Comparison of ENCODE assay signal across 8 mouse cellular contexts in genomic region chr1:181888801-181889200, GRCm38 (mm10). TPM values are rescaled to one million over a fixed set of nuclear protein-coding genes. Genes with fewer than 3 reads are reported as not detected.
A peak's percentile ranks its signal among the peaks of the same experiment; 100 is the strongest.
DNase-seq lines count a peak whose midpoint lies in the region; ATAC-seq lines count a peak whose summit lies in the region.

No protein-coding gene starts in this region.

- no peak overlapping the region for H3K4me3 ChIP-seq in hindbrain, embryonic 15.5 days

- peak; percentile 93 for DNase-seq in NIH3T3 (ENCODE audit: low read depth)
- DNase-seq in cerebellum, postnatal 14 days: peak; percentile 96
- peak; percentile 94 to 96 for DNase-seq in frontal cortex, postnatal 36 days (ENCODE audit: low spot score in 2 of 2)
- peak; percentile 91 to 92 for DNase-seq in layer of hippocampus, postnatal 36 days
- peak; percentile 88 for DNase-seq in lung, postnatal 25 days (ENCODE audit: low spot score)
- DNase-seq in retina, embryonic 14.5 days (ENCODE audit: low spot score): peak; percentile 94
- DNase-seq in thymus, postnatal 36 days: peak; percentile 83 to 89

- no peak overlapping the region for H3K9ac ChIP-seq in hindbrain, embryonic 15.5 days

- H3K27me3 ChIP-seq in hindbrain, embryonic 15.5 days: no peaks in the 10 kb centered on the region

- no peak overlapping the region for H3K27ac ChIP-seq in hindbrain, embryonic 15.5 days (replicated peaks)

- H3K4me1 ChIP-seq in hindbrain, embryonic 15.5 days (replicated peaks): peaks cover 4% of the 10 kb centered on the region; the same call in 1 of the 2 replicates

- peak; percentile 79 for ATAC-seq in hindbrain, embryonic 15.5 days (ENCODE audit: low FRiP score, low read depth)

- no peaks in the 10 kb centered on the region for H3K36me3 ChIP-seq in hindbrain, embryonic 15.5 days

- WGBS in hindbrain, embryonic 15.5 days: 11% methylated on average over 11 of the region's 11 CpGs

- no peaks in the 10 kb centered on the region for H3K9me3 ChIP-seq in hindbrain, embryonic 15.5 days

- H3K4me2 ChIP-seq in hindbrain, embryonic 15.5 days: no peak overlapping the region

RNA-seq across cellular contexts. Expression of gene Lbr, which starts 46.0 kb away (rescaled TPM):
- 29.3 and 33.9 TPM in 2 replicates for polyA plus RNA-seq in hindbrain, embryonic 15.5 days (2015; fragmentation: Nextera tagmentation; extraction: Ambion mirVana)
- 10 to 100 TPM; 10.3 to 18.0 TPM for total RNA-seq in layer of hippocampus, postnatal 36 days (2021)
